Mouse (Mus musculus): ENCODE results near the gene Gm10681.
"Not testable (repeated sequence)": the region's sequence is repeated elsewhere in the genome, so short reads cannot be mapped to it uniquely, and the experiment has no call there.

GRCm38 (mm10) chr3:98524552-98524951, 64.1 kb downstream of the Gm10681 start:
- not testable (repeated sequence) for TF ChIP-seq CTCF (conservative IDR thresholded peaks at IDR 0.05; ENCODE audit: low read length); POU5F1 (IDR thresholded peaks at IDR 0.05; ENCODE audit: borderline replicate concordance, low read length); NANOG (IDR thresholded peaks at IDR 0.05; ENCODE audit: borderline replicate concordance, low read length)

Measured in E14TG2a.4 (cell line).